Comparison of ENCODE assay signal across 38 mouse cellular contexts in genomic region chr3:129798551-129798950, GRCm38 (mm10). TPM values are rescaled to one million over a fixed set of nuclear protein-coding genes. Genes with fewer than 3 reads are reported as not detected.
"Had no signal": no experiment of that assay in that cellular context is flagged by ENCODE, and none has a peak within 500 bp of the region (broad histone marks: within the 10 kb centered on the region; RNA-seq: fewer than 3 reads in every experiment).

No protein-coding gene starts in this region.

- H3K4me3 ChIP-seq: forebrain, embryonic 15.5 days; heart, embryonic 15.5 days; hindbrain, embryonic 13.5 days; hindbrain, embryonic 15.5 days; limb, embryonic 13.5 days; limb, embryonic 15.5 days; liver, embryonic 12.5 days had no signal

- H3K9me3 ChIP-seq: forebrain, embryonic 15.5 days; heart, embryonic 15.5 days; hindbrain, embryonic 13.5 days; hindbrain, embryonic 15.5 days; limb, embryonic 13.5 days; limb, embryonic 15.5 days; liver, embryonic 12.5 days had no signal

- H3K36me3 ChIP-seq: forebrain, embryonic 15.5 days; heart, embryonic 15.5 days; hindbrain, embryonic 13.5 days; hindbrain, embryonic 15.5 days; limb, embryonic 13.5 days; limb, embryonic 15.5 days; liver, embryonic 12.5 days had no signal

- H3K4me1 ChIP-seq: forebrain, embryonic 15.5 days; heart, embryonic 15.5 days; hindbrain, embryonic 13.5 days; hindbrain, embryonic 15.5 days; limb, embryonic 13.5 days; limb, embryonic 15.5 days; liver, embryonic 12.5 days had no signal

- H3K27ac ChIP-seq: forebrain, embryonic 15.5 days; heart, embryonic 15.5 days; hindbrain, embryonic 13.5 days; hindbrain, embryonic 15.5 days; hindbrain, postnatal 0 days; kidney, postnatal 0 days; limb, embryonic 13.5 days; limb, embryonic 15.5 days; liver, embryonic 12.5 days; liver, embryonic 14.5 days had no signal

- H3K4me2 ChIP-seq: forebrain, embryonic 15.5 days; heart, embryonic 15.5 days; hindbrain, embryonic 13.5 days; hindbrain, embryonic 15.5 days; limb, embryonic 13.5 days; limb, embryonic 15.5 days; liver, embryonic 12.5 days had no signal

- H3K27me3 ChIP-seq: forebrain, embryonic 15.5 days; heart, embryonic 15.5 days; hindbrain, embryonic 13.5 days; hindbrain, embryonic 15.5 days; limb, embryonic 13.5 days; limb, embryonic 15.5 days; liver, embryonic 12.5 days had no signal

- ATAC-seq: forebrain, embryonic 15.5 days; forebrain, postnatal 0 days; hindbrain, postnatal 0 days; intestine, embryonic 16.5 days; liver, embryonic 12.5 days had no signal

- H3K9ac ChIP-seq: forebrain, embryonic 15.5 days; forebrain, postnatal 0 days; heart, embryonic 15.5 days; hindbrain, embryonic 13.5 days; hindbrain, embryonic 15.5 days; limb, embryonic 13.5 days; limb, embryonic 15.5 days; liver, embryonic 12.5 days; liver, embryonic 14.5 days had no signal

- DNase-seq: forebrain, postnatal 0 days; gastrocnemius, postnatal 14 days; gastrocnemius, postnatal 36 days; heart, adult 11 months; heart, postnatal 10 days; kidney, postnatal 14 days; layer of hippocampus, adult 9-11 months; layer of hippocampus, postnatal 36 days; left cerebral cortex, postnatal 4 days; lung, adult 18-20 months had no signal

RNA-seq across cellular contexts. Expression of gene Lrit3, which starts 5.3 kb away (rescaled TPM):
- total RNA-seq: forebrain, postnatal 0 days; gastrocnemius, adult 18-20 months; gastrocnemius, adult 8-10 months; gastrocnemius, postnatal 14 days; gastrocnemius, postnatal 36 days; heart, postnatal 10 days; heart, postnatal 25 days; hematopoietic stem cell, adult 5-6 weeks; hindbrain, postnatal 0 days; layer of hippocampus, adult 18-20 months; layer of hippocampus, postnatal 14 days; layer of hippocampus, postnatal 36 days; left cerebral cortex, adult 18-20 months; liver, adult 2 months had no signal
- polyA plus RNA-seq: forebrain, embryonic 15.5 days; forebrain, postnatal 0 days; heart, embryonic 15.5 days; hindbrain, embryonic 11.5 days; hindbrain, embryonic 13.5 days; hindbrain, embryonic 15.5 days; intestine, embryonic 14.5 days; intestine, embryonic 16.5 days; kidney, embryonic 14.5 days; limb, embryonic 11.5 days; limb, embryonic 13.5 days; limb, embryonic 15.5 days; liver, adult 2 months; liver, embryonic 12.5 days; liver, embryonic 14.5 days; liver, embryonic 16.5 days had no signal

RNA-seq across cellular contexts. Expression of gene Rrh, which starts 23.8 kb away (rescaled TPM):
- total RNA-seq: gastrocnemius, adult 18-20 months; gastrocnemius, adult 8-10 months; gastrocnemius, postnatal 14 days; gastrocnemius, postnatal 36 days; heart, postnatal 25 days had no signal
- polyA plus RNA-seq: gonadal fat pad, adult 2 months; heart, embryonic 15.5 days; hindbrain, embryonic 11.5 days; intestine, embryonic 14.5 days; kidney, embryonic 14.5 days; large intestine, adult 2 months; limb, embryonic 11.5 days; liver, adult 2 months; liver, embryonic 16.5 days had no signal

RNA-seq across cellular contexts. Expression of gene Cfi, which starts 37.1 kb away (rescaled TPM):
- total RNA-seq: forebrain, postnatal 0 days; gastrocnemius, adult 8-10 months; gastrocnemius, postnatal 14 days; hematopoietic stem cell, adult 5-6 weeks; hindbrain, postnatal 0 days; layer of hippocampus, adult 18-20 months; layer of hippocampus, postnatal 14 days; layer of hippocampus, postnatal 36 days; left cerebral cortex, adult 18-20 months; left cerebral cortex, postnatal 10 days; left cerebral cortex, postnatal 25 days; left cerebral cortex, postnatal 4 days had no signal
